Mouse (Mus musculus) c-Kit-positive CD71-negative TER-119-negative erythroid progenitor cells, embryonic 14.5 days (primary cell): ENCODE data around the gene Pdxdc1.
A peak's percentile ranks its signal among the peaks of the same experiment; 100 is the strongest.
"Not testable (repeated sequence)": the region's sequence is repeated elsewhere in the genome, so short reads cannot be mapped to it uniquely, and the experiment has no call there.

ENCODE experiments used
- DNase-seq: peaks from one replicate; pipeline ENCODE4 v3.0.0-alpha.2; 2013; ENCODE audit warnings: low read depth

Gene Pdxdc1

GRCm38 (mm10) chr16:13883094-13883774, 19.7 kb downstream of the Pdxdc1 start:
- DNase-seq = no peak

- no peak for DNase-seq
Observed at GRCm38 (mm10) chr16:13875483-13875882, 27.4 kb downstream of the Pdxdc1 start.

GRCm38 (mm10) chr16:13867910-13868514, 34.9 kb downstream of the Pdxdc1 start:
- DNase-seq = no peak

GRCm38 (mm10) chr16:13867406-13867805, 35.5 kb downstream of the Pdxdc1 start:
- DNase-seq = not testable (repeated sequence)

- DNase-seq = no peak
Observed at GRCm38 (mm10) chr16:13866616-13867015, 36.3 kb downstream of the Pdxdc1 start.

- no peak for DNase-seq
Observed at GRCm38 (mm10) chr16:13866076-13866475, 36.9 kb downstream of the Pdxdc1 start.

GRCm38 (mm10) chr16:13853886-13854285, 49.0 kb downstream of the Pdxdc1 start:
- no peak for DNase-seq

GRCm38 (mm10) chr16:13851446-13851845, 51.5 kb downstream of the Pdxdc1 start:
- no peak for DNase-seq

GRCm38 (mm10) chr16:13848310-13848709, 54.6 kb downstream of the Pdxdc1 start:
- no peak for DNase-seq

GRCm38 (mm10) chr16:13846675-13847074, 56.3 kb downstream of the Pdxdc1 start:
- DNase-seq = no peak

GRCm38 (mm10) chr16:13845031-13845430, 57.9 kb downstream of the Pdxdc1 start:
- no peak for DNase-seq

- no peak for DNase-seq
Observed at GRCm38 (mm10) chr16:13840956-13841355, 62.0 kb downstream of the Pdxdc1 start.

- DNase-seq = no peak
Observed at GRCm38 (mm10) chr16:13840056-13840455, 62.9 kb downstream of the Pdxdc1 start.

- DNase-seq = no peak
Observed at GRCm38 (mm10) chr16:13834382-13834781, 68.5 kb downstream of the Pdxdc1 start.

- DNase-seq = no peak
Observed at GRCm38 (mm10) chr16:13831606-13832005, 71.3 kb downstream of the Pdxdc1 start.

- no peak for DNase-seq
Observed at GRCm38 (mm10) chr16:13830444-13830843, 72.5 kb downstream of the Pdxdc1 start.

GRCm38 (mm10) chr16:13826511-13826910, 76.4 kb downstream of the Pdxdc1 start:
- no peak for DNase-seq

GRCm38 (mm10) chr16:13825781-13826490, 77.0 kb downstream of the Pdxdc1 start:
- DNase-seq = no peak

GRCm38 (mm10) chr16:13820771-13821170, 82.2 kb downstream of the Pdxdc1 start:
- DNase-seq = no peak

- DNase-seq = peak; percentile 10
Observed at GRCm38 (mm10) chr16:13819806-13820500, 83.0 kb downstream of the Pdxdc1 start.

- DNase-seq = no peak
Observed at GRCm38 (mm10) chr16:13819394-13819743, 83.6 kb downstream of the Pdxdc1 start.

- peak; percentile 79 for DNase-seq
Observed at GRCm38 (mm10) chr16:13818560-13819393, 84.2 kb downstream of the Pdxdc1 start, which contains the start of gene Ntan1. TSS of gene Ntan1 (plus strand) at chr16:13818845.
